Mouse (Mus musculus) G1E-ER4 (cell line): ENCODE measurements around the gene Sgsm1. TPM values are rescaled to one million over a fixed set of nuclear protein-coding genes. Genes with fewer than 3 reads are reported as not detected.

Experiments used
- GATA1 ChIP-seq: IDR thresholded peaks from one replicate; pipeline ENCODE4 v1.8.0; 2012; ENCODE audit warnings: low read length, inconsistent platforms
- polyA plus RNA-seq: library from polyadenylated mRNA; stranded (reverse); fragments of >175 nt; gene quantifications from 2 replicates; pipeline ENCODE4 v1.2.3, GENCODE M21; 2012

Sgsm1 gene
- polyA plus RNA-seq, 1 experiment: not detected

DNA sequence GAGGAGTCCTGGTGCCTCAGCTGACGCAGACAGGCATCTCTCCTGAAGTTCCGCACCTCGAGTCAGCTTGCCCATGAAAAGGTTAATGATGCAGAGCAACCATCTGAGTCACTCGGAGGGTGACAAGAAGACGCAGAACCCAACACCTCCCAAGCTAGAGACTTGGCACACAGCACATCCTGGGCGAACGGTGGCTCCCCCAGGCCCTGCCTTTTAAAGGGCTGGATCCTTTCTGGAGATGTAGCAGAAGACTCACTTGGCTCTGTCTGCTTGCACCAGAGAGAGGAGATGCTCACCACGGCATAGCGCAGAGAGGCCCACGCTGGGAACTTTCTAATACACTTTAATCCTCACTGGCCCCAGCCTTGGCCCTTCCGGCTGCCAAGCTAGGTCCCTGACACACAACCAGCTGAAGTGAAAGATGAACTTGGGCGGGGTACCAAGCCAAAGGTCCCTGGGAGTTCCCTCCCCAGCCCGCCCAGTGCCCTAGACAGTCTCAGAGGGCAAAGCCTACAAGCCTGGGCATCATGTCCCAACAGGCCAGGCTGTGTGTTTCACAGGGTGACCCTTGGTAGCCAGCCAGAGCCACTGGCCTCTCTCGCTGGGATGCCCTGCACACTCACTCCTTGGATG lies 94.1 kb downstream of the Sgsm1 start:
- no peak for TF ChIP-seq GATA1

DNA sequence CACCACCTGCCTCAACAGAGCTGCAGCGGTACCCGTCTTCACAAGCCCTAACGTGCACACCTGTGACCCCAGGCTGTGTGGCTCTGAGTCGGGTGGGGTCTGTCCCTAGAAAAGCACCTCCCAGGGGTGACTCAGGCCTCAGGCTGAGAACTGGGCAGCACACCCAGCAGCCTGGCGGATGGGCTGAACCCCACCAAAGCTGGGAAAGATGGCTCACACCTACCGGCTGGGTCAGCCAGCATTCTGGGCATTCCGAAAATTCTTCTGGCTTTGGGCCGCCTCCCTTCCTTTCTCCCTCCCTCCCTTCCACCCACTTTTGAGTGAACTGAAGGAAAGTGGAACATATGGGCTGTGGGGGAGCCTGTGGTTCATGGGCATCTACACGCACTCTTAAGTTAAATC lies 95.0 kb downstream of the Sgsm1 start:
- TF ChIP-seq GATA1: no peak

DNA sequence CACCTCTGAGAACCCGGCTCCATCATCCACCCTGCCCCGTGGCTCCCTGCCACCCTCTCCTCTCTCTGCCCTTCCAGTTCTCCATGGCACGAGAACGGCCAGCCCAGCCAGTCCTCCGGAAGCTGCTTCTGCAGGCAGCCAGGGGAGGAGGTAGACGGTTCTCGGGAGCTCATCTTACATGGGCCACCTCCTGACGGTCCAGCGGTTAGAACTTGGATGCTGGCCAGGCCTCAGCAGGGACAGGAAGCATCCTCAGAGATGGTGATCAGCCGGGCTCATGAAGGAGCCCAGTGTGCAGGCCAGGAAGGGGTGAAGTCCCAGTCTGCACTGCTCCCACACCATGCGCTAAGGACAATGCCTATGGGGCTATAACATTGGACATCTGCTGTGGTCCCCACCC lies 96.1 kb downstream of the Sgsm1 start:
- TF ChIP-seq GATA1: no peak

DNA sequence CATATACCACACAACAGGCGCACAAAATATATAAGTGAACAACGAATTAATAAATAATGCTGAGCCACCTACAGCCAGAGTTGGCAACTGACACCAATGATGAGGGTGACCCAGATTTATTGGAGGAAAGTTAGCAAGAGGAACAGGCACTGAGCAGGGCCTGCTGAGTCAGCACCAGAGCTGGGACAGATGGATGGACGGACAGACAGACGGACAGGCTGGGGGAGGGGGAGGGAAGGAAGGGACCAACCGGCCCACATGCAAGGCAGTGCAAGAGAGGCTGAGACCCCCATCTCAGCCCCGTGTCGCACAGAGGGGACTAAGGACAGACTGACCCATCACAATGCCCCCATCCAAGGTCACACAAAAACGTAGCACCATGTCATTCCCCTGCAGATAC lies 96.5 kb downstream of the Sgsm1 start:
- no peak for TF ChIP-seq GATA1

DNA sequence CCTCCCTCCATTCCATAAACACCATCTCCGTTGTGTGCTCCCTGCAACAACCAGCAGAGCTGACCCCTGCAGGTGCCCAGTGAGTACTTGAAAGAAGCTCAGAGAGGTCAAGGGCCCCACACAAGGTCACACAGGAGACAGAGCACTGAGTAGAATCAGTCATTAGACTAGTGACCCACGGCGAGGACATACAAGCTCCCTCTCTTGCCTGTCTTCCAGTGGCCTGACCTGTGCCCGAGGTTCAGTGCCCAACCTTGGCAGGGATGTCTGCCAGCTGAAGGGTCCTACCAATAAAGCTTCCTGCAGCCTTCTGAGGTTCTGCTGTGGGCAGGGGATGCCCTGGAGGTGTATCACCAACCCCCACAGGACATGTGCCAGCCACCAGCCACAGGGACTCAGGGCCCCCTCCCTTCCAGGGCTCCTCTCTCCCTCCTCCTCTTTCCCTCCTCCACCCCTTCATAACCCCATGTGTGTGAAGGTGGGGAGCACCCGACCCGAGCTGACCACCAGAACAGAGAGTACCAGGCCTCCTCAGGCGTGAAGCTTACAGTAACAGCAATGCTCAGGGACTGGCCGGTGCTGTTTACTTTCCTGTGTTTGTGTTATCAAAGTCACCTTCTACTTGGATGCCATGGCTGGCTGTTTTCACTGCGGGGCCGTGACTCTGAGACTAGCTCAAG lies 98.3 kb downstream of the Sgsm1 start:
- TF ChIP-seq GATA1: no peak

DNA sequence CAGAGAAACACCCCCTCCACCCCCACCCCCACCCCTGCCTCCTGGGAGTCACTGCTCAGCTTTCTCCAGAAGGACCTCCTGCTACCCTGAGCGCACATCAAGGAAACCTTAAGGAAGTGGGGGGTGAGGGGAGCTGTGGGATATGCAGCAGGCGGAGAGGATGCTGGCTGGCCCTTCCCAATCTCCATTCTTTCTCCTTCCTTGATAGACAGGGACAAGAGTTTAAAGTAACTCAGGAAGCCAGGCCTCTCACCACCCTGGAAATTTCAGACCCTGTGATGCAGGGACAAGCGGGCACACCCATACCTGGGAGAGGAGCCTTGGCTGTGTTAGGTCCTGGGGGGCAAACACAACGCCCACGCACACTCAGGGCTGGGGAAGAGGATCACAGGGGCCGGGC lies 100.3 kb downstream of the Sgsm1 start:
- no peak for TF ChIP-seq GATA1

DNA sequence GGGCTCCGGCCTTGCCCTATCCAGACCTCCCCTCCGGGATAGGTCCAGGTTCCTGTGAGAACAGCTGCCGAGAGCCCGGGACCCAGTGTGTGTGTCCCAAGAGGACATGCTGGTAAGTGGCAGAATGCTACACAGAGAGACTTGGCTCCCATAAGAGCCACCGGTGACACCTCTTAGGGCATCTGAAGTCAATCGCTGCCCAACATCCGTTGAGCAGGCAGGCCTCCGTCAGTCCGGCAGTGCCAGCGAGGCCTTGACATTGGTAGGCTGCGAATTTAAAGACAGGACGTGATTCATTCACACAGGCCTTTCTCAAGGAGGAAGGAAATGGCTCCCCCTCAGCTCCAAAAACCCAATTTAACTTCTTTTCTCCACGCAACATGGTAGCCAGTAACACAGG lies 100.7 kb downstream of the Sgsm1 start:
- no peak for TF ChIP-seq GATA1

DNA sequence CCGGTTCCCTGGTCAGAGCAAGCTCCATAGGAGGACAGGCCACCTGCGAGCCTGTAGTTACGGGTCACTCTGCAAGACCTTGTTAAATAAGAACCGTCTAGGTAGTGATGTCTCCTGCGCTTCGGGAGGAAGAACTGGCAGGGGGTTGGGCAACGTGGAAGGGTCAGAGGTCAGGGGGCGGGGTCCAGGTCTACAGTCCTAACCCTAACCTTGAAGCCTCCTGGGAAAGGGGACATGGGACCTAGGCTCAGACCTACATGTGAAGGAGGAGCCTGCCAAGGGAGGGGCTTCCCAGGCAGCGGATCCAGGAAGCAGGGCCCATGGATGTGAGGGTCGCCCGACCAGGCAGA lies 101.2 kb downstream of the Sgsm1 start:
- no peak for TF ChIP-seq GATA1

DNA sequence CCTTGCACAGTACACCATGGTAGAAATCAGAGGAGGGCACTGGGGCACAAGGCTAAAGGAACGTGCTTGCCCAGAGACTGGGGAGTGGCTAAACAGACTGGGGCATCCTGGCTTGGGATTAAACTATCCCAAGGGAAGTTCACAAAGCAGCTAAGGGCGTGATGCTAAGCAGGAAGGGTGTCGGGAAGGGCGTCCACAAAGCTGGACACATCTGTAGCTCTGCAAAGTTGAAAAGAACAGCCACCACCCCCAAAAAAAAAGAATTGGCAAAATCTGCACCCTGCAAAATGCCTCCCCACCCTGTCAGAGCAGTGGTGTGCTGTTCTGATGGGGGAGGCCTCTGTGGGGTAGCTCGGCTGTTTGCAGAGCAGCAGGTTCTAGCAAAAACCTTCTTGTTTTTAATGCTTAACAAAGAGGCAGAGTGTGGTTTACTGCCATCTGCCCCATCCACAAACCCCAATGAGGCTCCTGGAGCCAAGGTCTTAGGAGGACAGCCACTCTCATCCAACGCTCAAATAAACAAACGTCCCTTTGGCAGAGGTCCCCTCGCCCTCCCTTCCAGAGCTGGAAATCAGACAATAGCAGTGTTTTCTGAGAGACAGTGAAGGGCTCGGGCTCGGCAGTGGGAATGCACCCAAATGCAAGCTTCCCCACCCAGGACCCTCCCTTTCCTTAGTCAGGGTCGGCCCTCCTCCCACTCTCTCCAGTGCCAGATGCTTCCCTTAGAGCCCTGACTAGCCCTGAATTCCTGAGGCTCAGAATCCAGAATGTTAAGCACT lies 101.8 kb downstream of the Sgsm1 start:
- TF ChIP-seq GATA1: no peak

DNA sequence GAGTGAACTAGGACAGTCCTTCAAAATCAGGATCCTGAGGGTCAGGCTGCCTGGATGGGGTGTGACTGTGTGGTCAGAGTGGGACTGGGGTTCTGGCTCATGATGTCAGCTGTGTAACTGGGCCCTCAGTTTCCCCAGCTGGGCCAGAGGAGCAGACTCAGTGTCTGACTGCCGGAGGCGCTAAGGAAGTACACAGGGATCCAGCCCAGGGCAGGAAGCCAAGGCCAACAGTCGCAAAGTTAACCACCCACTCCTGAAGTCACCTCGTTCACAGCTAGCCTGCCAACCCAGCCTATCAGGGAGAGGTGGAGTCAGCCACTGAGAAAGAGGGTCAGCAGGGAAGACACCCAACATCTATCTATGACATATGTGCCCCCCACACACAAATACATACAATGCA lies 102.5 kb downstream of the Sgsm1 start:
- no peak for TF ChIP-seq GATA1

DNA sequence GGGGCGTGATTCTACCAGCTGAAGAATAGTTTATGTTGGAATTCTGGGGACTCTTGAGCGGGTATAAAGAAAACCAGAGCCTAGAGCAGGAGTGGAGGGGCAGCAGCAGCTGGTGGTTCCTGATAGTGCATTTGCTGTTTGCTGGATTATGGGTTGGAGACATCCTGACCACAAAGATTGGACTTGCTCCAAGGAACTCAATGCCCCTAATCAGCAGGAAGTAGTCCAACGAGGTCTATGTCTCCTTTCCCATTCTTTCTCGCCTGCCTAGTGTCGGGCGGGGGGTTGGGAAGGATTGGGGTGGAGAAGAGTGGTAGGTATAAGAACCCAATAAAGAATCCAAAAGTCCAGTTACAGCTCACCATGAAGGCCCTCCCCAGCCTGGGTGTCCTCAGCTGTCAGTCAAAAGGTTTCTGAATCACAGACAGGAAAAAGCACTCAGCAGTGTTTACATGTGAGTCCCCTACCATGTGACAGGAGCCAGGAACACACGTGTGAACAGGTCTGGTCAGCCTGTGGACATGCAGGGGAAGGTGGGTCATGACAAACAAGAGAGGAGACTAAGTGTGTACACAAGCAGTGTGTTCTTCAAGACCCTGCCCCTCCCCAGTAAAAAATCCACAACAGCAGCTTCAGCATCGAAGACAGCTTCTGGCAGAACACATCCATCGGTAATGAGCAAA lies 103.8 kb downstream of the Sgsm1 start:
- TF ChIP-seq GATA1: no peak

DNA sequence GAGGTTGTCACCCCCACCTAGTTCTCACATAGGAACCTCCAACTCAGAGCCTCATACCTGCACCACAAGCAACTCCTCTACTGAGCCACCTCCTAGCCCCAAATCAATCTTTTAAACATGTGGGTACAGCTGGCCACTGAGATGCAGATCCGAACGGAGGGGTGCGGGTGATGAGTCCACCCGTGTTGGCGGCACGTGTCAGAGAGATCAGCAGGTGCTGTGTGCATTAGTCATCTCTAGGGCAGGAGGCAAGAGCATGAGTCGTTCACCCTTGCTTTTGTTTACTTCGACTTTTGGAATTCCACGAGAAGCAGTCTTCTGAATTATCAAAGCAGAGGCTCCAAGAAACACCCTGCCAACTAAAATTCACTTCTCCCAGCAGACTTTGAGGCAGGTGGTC lies 106.4 kb downstream of the Sgsm1 start:
- TF ChIP-seq GATA1: no peak

DNA sequence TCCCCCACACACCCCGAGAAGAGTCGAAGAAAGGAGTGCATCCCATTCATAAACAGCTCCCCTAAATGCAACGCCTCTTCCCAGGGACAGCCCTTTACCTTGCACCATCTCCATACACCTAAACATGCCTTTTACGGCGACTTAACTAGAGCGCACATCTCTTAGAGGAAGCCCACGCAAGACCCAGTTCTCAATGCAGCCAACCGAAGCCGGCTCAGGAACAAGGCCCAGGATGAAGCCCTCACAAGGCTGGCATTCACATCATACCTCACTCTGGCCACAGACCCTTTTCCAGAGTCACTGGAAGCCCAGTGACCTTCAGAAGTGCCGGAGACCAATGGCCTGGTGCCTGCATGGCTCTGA lies 110.8 kb downstream of the Sgsm1 start:
- TF ChIP-seq GATA1: no peak

DNA sequence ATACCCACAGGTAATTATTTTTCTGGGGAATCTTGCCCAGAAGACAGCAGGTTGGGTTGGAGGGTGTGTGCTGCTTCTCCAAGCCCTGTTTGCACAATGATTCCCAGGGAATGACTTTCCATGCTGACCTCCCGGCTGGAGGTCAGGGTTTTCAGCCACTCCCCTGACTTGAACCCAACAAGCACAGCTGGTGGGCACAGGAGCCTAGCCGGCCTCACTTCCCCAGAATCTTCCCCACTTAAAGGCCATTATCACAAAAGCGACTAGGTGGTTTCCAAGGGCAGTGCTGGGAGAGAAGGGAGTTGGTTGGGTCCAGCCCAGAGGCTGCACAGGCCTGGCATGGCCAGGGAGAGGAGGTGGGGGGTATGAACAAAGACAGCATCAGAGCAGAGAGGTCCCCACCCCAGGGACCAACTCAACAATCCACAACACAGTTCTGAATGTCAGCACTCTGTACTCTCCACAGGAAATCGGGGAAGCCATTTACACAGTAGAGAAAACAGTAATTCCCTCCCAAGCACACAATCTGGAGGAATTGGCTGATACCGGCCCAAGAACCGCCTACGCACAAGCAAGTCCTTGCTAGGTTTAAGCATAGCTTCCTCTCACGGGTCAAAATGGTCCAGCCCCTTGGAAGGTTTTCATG lies 111.3 kb downstream of the Sgsm1 start:
- no peak for TF ChIP-seq GATA1

DNA sequence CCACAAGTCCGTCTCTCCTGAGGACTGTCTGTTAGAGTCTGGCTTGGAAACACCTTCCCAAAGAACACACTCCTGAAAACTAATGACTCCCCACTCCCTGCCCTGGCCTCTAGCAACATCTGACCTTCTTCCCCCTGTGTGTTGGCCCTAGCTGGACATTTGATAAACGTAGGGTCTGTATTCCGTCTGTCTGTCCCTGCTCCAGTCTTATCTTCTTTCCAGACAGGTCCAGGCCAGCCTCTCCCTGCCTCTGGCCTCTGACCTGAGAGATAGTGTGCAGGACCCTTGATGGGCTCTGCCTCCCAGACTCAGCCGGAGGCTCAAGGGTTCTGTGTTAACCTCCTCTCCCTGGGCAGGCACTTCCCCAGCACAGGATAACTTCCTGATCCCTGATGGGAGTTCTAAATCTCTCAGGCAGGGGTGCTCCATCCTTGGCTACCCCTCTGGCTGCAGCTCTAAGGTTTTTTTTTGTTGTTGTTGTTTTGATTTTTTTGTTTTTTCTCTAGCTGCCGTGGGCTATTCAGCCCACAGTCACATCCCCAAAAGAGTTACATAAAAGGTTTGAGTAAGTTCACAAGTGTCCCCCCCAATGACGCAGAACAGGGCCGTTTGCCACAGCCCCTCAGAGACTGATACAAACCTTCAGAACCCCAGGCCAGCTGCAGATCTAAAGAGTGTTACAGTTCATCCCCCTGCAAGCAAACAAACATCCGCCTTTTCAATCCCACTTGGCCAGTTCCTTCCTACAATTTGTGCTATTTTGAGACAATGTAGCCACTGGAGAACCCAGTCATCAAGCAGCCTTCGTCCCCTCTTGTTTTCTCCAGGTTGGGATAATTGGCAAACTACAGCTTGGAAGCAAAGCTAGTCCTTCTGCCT lies 113.4 kb downstream of the Sgsm1 start:
- TF ChIP-seq GATA1: no peak

DNA sequence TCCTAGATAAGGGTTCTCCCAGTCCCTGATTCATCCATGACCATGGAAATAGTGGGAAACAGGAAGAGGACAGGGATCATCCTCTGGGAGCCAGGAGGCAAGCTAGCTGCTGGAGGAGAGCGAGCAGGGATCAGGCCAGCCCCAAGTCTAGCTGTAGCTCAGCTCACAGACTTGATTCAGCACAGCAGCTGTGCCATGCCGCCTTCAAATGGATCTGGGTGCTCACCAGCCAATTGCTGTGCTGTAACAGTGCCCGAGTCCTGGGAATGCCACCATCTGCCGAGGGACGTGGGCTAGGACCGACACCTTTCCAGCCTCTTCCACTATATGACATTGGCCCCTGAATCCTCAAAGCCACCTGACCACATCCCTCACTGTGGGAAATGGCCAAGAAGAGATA lies 114.7 kb downstream of the Sgsm1 start:
- no peak for TF ChIP-seq GATA1
